In genomic region chr2:37572141-37572540, GRCm38 (mm10) we compare ENCODE assay signal across 23 mouse cellular contexts. TPM values are rescaled to one million over a fixed set of nuclear protein-coding genes. Genes with fewer than 3 reads are reported as not detected.
DNase-seq lines count a peak whose midpoint lies in the region; TF ChIP-seq lines count a peak whose summit lies in the region.
"Had no signal": no experiment of that assay in that cellular context is flagged by ENCODE, and none has a peak within 500 bp of the region (broad histone marks: within the 10 kb centered on the region; RNA-seq: fewer than 3 reads in every experiment).

No protein-coding gene starts in this region.

- 96% methylated on average over 2 of the region's 2 CpGs for WGBS in cerebellum, adult 2 months

- TF ChIP-seq POLR2A in embryonic fibroblast, embryonic 13.5 days (IDR thresholded peaks at IDR 0.05; ENCODE audit: low read depth, low read length) = no peak
- TF ChIP-seq POLR2A in cerebellum, adult 2 months (IDR thresholded peaks at IDR 0.05; ENCODE audit: borderline replicate concordance, insufficient read depth, low read length) = no peak

- DNase-seq in 3T3-L1 (ENCODE audit: low read depth, low spot score) = peak; percentile 77
- DNase-seq in Muller cell, postnatal 12 days (ENCODE audit: inconsistent ontology term) = peak; percentile 31
- DNase-seq in heart, adult 11 months = no peak
- no peak for DNase-seq in cerebellum, adult 2 months
- DNase-seq: adrenal gland, adult 8-10 months; adrenal gland, postnatal 14 days; adrenal gland, postnatal 36 days; B cell, adult 2 months; cerebellum, adult 11-12 months; cerebellum, adult 8-10 months; cerebellum, adult 9-11 months; cerebellum, postnatal 14 days; cerebellum, postnatal 36 days; embryo, embryonic 11 days; forebrain, postnatal 0 days had no signal

- no peaks in the 10 kb centered on the region for H3K27me3 ChIP-seq in cerebellum, adult 2 months (ENCODE audit: control insufficient read depth, insufficient read depth, low read length)
- H3K27me3 ChIP-seq: CH12.LX; embryonic facial prominence, embryonic 13.5 days; embryonic facial prominence, embryonic 15.5 days; forebrain, embryonic 13.5 days; forebrain, embryonic 15.5 days; Patski had no signal

- peak overlapping the region; percentile 62 for H3K27ac ChIP-seq in embryonic fibroblast, embryonic 13.5 days (ENCODE audit: insufficient read depth, low read length)
- H3K27ac ChIP-seq in cerebellum, adult 2 months (ENCODE audit: insufficient read depth, low read length) = no peak overlapping the region
- H3K27ac ChIP-seq: embryonic facial prominence, embryonic 13.5 days; embryonic facial prominence, embryonic 15.5 days; forebrain, embryonic 13.5 days; forebrain, embryonic 15.5 days had no signal

- no peak overlapping the region for H3K4me3 ChIP-seq in embryonic fibroblast, embryonic 13.5 days (ENCODE audit: insufficient read depth, low read length)
- no peak overlapping the region for H3K4me3 ChIP-seq in cerebellum, adult 2 months (replicated peaks; ENCODE audit: insufficient read depth, low read depth, low read length)
- H3K4me3 ChIP-seq: embryonic facial prominence, embryonic 13.5 days; embryonic facial prominence, embryonic 15.5 days; forebrain, embryonic 13.5 days; forebrain, embryonic 15.5 days had no signal

- no peak for TF ChIP-seq CTCF in embryonic fibroblast, embryonic 13.5 days (IDR thresholded peaks at IDR 0.05; ENCODE audit: borderline replicate concordance, insufficient read depth, low read length)
- no peak for TF ChIP-seq CTCF in cerebellum, adult 2 months (IDR thresholded peaks at IDR 0.05; ENCODE audit: borderline replicate concordance, insufficient read depth, low read depth, low read length)

- H3K4me1 ChIP-seq in embryonic fibroblast, embryonic 13.5 days (ENCODE audit: control insufficient read depth, insufficient read depth, low read length) = peaks cover 13% of the 10 kb centered on the region
- peaks cover 25% of the 10 kb centered on the region for H3K4me1 ChIP-seq in cerebellum, adult 2 months (ENCODE audit: control insufficient read depth, insufficient read depth, low read length)
- H3K4me1 ChIP-seq: embryonic facial prominence, embryonic 15.5 days; forebrain, embryonic 13.5 days; forebrain, embryonic 15.5 days had no signal

RNA-seq across cellular contexts. Expression of gene Gpr21, which starts 56.0 kb away (rescaled TPM):
- polyA plus RNA-seq in embryonic fibroblast, embryonic 13.5 days (2011; ENCODE audit: insufficient read length, low read depth, missing spikeins) = 1.5 and 4.8 TPM in 2 replicates
- 1.0 and 1.4 TPM in 2 replicates for polyA plus RNA-seq in cerebellum, adult 2 months (2012; rRNA removed)
- polyA plus RNA-seq: G1E had no signal

Comparison
In these comparisons a context has a peak if more than half of its experiments do, and no peak if none do; other contexts are left out.
1. DNase-seq: peak in 3T3-L1 (single experiment) and Muller cell, postnatal 12 days (single experiment); none in heart, adult 11 months (single experiment) and cerebellum, adult 2 months (0 of 2).